Mouse (Mus musculus): ENCODE data around the gene Ppcdc.

DNA sequence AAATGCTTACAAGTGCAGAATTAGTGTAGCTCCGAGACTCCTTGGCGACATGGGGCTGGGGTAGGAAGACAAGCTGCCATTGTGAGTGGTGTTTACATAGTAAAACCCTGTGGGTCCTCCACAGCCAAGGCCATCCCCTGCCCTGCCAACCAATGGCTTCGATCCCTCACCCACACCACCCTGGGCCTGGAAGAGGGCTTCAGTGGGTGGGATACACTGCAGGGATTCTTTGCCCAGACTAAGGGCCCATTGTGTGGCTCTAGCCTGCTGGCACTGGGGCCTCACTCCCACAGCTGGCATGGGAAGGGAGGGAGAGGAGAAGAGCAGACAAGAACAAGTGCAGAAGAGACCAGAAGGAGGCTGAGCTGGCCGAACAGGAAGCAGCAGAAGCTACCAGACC lies 29.0 kb upstream of the Ppcdc start:
- TF ChIP-seq ZKSCAN1 (IDR thresholded peaks at IDR 0.05; ENCODE audit: borderline replicate concordance, low read depth, low read length) (no peak), POLR2A (IDR thresholded peaks at IDR 0.05; ENCODE audit: low read depth, low read length) (no peak), CHD1 (IDR thresholded peaks at IDR 0.05; ENCODE audit: low read depth, low read length) (no peak), TCF12 (IDR thresholded peaks at IDR 0.05; ENCODE audit: low read depth, low read length) (no peak), CTCF (conservative IDR thresholded peaks at IDR 0.05 in 1 of 2, IDR thresholded peaks at IDR 0.05 in 1 of 2; ENCODE audit: low read depth in 2 of 2, low read length in 2 of 2) (no peak), POLR2AphosphoS2 (IDR thresholded peaks at IDR 0.05; ENCODE audit: low read depth, low read length) (no peak)
